Mouse (Mus musculus) G1E (cell line): ENCODE results near the gene Npm3.

Experiments used
- CTCF ChIP-seq: IDR thresholded peaks from 2 replicates; pipeline ENCODE4 v1.5.1; 2012; ENCODE audit warnings: low read depth, low read length, inconsistent platforms, mixed read lengths
- GATA1 ChIP-seq: IDR thresholded peaks from 2 replicates; pipeline ENCODE4 v1.6.1; 2012; ENCODE audit warnings: borderline replicate concordance, low read length, inconsistent platforms, mixed read lengths
- GATA2 ChIP-seq: IDR thresholded peaks from 2 replicates; pipeline ENCODE4 v1.6.1; 2012; ENCODE audit warnings: low read depth, low read length, inconsistent platforms, borderline replicate concordance
- POLR2AphosphoS5 ChIP-seq: IDR thresholded peaks from 2 replicates; pipeline ENCODE4 v1.6.1; 2012; ENCODE audit warnings: low read depth, low read length, inconsistent platforms; ENCODE audit not compliant: insufficient replicate concordance

GRCm38 (mm10) chr19:45783933-45784576, 34.7 kb upstream of the Npm3 start:
- no peak for TF ChIP-seq CTCF
- no peak for TF ChIP-seq GATA1
- TF ChIP-seq POLR2AphosphoS5, result no peak
- TF ChIP-seq GATA2, result no peak
